Mouse (Mus musculus) ES-E14 (cell line): ENCODE results near the gene Galnt3.

Experiments used
- CHD2 ChIP-seq: IDR thresholded peaks from 2 replicates; pipeline ENCODE4 v1.6.1; 2014; ENCODE audit warnings: mild to moderate bottlenecking, low read depth, low read length, inconsistent platforms
- MAFK ChIP-seq: IDR thresholded peaks from 2 replicates; pipeline ENCODE4 v1.6.1; 2014; ENCODE audit warnings: mild to moderate bottlenecking, low read depth, low read length, inconsistent platforms; ENCODE audit not compliant: insufficient read depth
- ZC3H11A ChIP-seq: IDR thresholded peaks from 2 replicates; pipeline ENCODE4 v1.6.1; 2012; ENCODE audit warnings: low read depth, mild to moderate bottlenecking, inconsistent platforms, low read length, borderline replicate concordance
- ZNF384 ChIP-seq: IDR thresholded peaks from 2 replicates; pipeline ENCODE4 v1.6.1; 2012; ENCODE audit warnings: low read depth, low read length, inconsistent platforms

DNA sequence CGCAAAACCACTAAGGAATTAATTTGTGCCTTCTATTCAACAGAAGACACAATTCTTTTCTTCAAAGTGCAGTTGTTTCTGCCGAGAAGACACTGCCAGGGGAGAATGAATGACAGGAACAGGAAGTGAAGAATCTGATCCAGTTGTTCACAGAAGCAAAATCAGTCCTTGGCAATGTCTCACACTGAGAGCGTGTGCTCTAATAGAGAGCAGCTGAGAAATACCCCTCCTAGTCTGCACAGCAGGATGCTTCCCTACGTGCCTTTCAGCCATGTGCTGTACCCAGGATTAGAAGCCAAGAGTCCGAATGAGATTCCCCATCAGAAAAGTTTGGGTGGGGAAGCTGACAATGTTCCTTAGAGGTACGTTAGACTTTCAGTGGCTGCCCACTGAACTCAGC, 55.3 kb downstream of the Galnt3 start:
- TF ChIP-seq MAFK = no peak
- TF ChIP-seq ZC3H11A = no peak
- no peak for TF ChIP-seq CHD2
- no peak for TF ChIP-seq ZNF384
